Mouse (Mus musculus) lung, embryonic 16.5 days (tissue): ENCODE measurements around the gene Dcaf8. TPM values are rescaled to one million over a fixed set of nuclear protein-coding genes. Genes with fewer than 3 reads are reported as not detected.

ENCODE experiments used
- ATAC-seq: fragments of 200-750 bp; cut with Nextera tagmentation; 2 replicates; pipeline ENCODE4 v1.8.0; 2017; ENCODE audit warnings: low read depth, mild to moderate bottlenecking, moderate library complexity
- H3K27ac ChIP-seq: fragments of 300-500 bp; sonication (generic); 2 replicates; pipeline ENCODE4 v1.5.1; 2014; ENCODE audit warnings: mild to moderate bottlenecking, control low read depth, low read length
- H3K27me3 ChIP-seq: fragments of 300-500 bp; sonication (generic); 2 replicates; pipeline ENCODE4 v1.6.1; 2014; ENCODE audit warnings: low read depth, low read length, mixed read lengths; ENCODE audit not compliant: control insufficient read depth, insufficient read depth
- H3K36me3 ChIP-seq: fragments of 300-500 bp; sonication (generic); 2 replicates; pipeline ENCODE4 v1.6.1; 2014; ENCODE audit warnings: low read length; ENCODE audit not compliant: control insufficient read depth, insufficient read depth
- H3K4me1 ChIP-seq: fragments of 300-500 bp; sonication (generic); replicated peaks from 2 replicates; pipeline ENCODE4 v1.6.1; 2014; ENCODE audit warnings: low read length, mixed read lengths; ENCODE audit not compliant: control insufficient read depth, insufficient read depth
- H3K4me2 ChIP-seq: fragments of 300-500 bp; sonication (generic); 2 replicates; pipeline ENCODE4 v1.6.1; 2014; ENCODE audit warnings: low read depth, low read length, control low read depth
- H3K4me3 ChIP-seq: fragments of 300-500 bp; sonication (generic); 2 replicates; pipeline ENCODE4 v1.5.1; 2014; ENCODE audit warnings: mild to moderate bottlenecking, low read length, control low read depth
- H3K9ac ChIP-seq: fragments of 300-500 bp; sonication (generic); 2 replicates; pipeline ENCODE4 v1.6.1; 2014; ENCODE audit warnings: low read length, control low read depth
- H3K9me3 ChIP-seq: fragments of 300-500 bp; sonication (generic); 2 replicates; pipeline ENCODE4 v1.6.1; 2016; ENCODE audit warnings: low read length; ENCODE audit not compliant: control insufficient read depth
- WGBS: fragments of 180-500 bp; shearing (Covaris S2); extraction: QIAGEN DNeasy Blood & Tissue Kit; methylation state at CpG from one replicate; pipeline ENCODE4 v1.1.7; 2014; 5-methylcytosine and 5-hydroxymethylcytosine counted together
- polyA plus RNA-seq: library from polyadenylated mRNA; unstranded; fragments of >200 nt; fragmentation: Nextera tagmentation; extraction: Ambion mirVana; gene quantifications from 2 replicates; pipeline ENCODE4 v1.2.1, GENCODE M21; 2015

The Dcaf8 gene
- polyA plus RNA-seq, 1 experiment from 2014 or later, result 133 TPM

DNA sequence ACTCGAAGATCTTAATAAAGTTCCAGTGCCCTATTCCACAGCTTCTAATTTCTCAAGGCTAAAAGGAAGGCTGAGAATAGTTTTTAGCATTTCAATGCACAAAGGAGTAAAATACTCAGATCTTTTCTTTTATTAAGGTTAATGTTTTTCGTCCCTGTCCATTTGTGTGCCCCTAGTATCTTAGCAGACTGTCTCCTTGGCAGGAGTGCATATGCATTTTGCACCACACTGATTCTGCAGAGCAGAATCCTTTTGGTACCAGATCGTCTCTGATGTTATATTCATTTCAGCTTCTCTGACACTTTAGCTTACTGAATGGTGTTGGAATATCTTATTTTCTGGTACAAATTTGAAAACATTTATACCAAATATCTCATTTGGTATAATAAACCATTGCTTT lies 33.9 kb downstream of the Dcaf8 start:
- 88% methylated on average over 3 of the region's 3 CpGs for WGBS
- Histone ChIP-seq H3K36me3 (peaks cover 36% of the 10 kb centered on the region), H3K27ac (no peak overlapping the region), H3K4me1 (no peaks in the 10 kb centered on the region), H3K9me3 (no peaks in the 10 kb centered on the region), H3K4me3 (no peak overlapping the region), H3K4me2 (no peak overlapping the region), H3K9ac (no peak overlapping the region), H3K27me3 (no peaks in the 10 kb centered on the region)
- no peak for ATAC-seq

DNA sequence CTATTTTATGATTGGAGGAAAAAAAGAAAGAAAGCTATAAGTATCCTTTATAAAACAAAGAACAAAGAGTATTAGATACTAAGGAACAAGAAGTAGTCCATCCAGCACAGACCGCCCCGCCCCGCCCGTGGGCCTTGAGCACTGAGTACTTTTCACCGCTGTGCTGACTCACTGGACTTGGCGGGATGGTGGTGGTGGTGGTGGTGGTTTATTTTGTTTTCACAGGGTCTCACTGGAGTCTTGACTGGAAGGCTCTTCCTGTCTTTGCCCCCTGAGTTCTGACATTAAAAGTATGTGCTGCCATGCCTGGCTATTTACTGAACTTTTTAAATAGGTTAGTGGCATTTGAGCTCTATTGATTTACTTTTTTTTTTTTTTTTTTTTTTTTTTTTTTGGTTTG lies 35.2 kb downstream of the Dcaf8 start:
- H3K36me3 ChIP-seq, result peaks cover 46% of the 10 kb centered on the region
- no peaks in the 10 kb centered on the region for H3K9me3 ChIP-seq
- H3K27ac ChIP-seq, result no peak overlapping the region
- H3K4me2 ChIP-seq, result no peak overlapping the region
- ATAC-seq, result no peak
- no peak overlapping the region for H3K9ac ChIP-seq
- no peaks in the 10 kb centered on the region for H3K27me3 ChIP-seq
- no peaks in the 10 kb centered on the region for H3K4me1 ChIP-seq
- no peak overlapping the region for H3K4me3 ChIP-seq
- WGBS, result 91% methylated on average over 6 of the region's 6 CpGs

DNA sequence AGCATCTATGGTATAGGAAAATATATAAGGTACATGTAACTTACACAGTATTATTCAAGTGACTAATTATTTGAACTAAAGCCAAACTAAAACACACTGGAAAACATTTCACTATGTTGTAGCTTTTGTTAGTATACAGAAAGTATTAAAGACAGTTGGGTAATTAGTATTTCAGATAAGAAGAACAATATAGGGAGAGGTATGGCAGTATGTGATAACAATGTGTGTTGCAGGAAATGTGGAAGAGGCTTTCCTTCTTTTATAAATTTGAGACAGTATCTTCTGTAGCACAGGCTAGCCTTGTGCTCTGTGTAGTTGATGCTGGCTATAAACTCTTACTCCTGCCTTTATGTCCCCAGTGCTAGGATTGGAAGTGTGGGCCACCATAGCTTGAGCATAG lies 36.0 kb downstream of the Dcaf8 start:
- no peak overlapping the region for H3K4me3 ChIP-seq
- peaks cover 44% of the 10 kb centered on the region for H3K36me3 ChIP-seq

DNA sequence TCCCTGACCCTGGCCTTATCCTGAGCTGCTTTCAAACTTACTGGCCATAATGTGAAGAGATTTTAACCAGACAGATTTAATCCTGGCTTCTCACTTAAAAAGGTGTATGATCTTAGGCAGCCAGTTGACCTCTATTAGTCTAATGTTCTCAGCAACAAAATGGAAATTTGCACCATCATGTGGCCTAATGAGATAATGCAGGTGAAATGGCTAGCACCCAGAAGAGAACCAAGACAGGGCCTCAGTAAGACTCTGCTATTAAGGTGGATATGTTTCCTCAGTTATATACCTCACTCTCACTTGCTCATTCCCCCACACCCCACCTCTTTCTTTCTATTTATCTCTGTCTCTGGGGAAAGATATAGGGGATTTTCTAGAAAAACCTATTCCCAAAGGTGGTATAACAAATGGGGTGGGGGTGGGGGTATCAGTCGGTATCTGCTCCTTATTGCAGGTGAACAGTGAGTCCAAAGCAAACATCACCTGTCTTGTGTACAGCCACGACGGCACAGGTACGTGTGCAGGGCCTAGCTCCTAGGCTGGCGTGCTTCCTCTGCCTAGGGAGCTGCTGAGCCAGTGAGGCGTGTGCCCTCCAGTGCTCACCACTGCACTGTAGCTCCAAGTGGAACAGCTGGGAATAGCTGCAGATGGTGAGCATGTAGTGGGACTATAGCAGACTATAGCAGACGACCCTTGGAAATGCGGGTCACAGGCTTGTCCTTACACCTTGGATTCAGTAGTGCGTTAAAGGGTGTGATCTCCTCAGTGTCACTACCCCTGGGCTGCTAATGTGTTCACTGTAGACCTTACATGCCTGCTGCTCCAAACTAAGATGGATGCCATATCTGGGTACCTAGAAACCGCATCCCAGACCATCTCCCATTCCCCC lies 38.8 kb downstream of the Dcaf8 start:
- H3K9me3 ChIP-seq, result no peaks in the 10 kb centered on the region
- H3K27me3 ChIP-seq, result no peaks in the 10 kb centered on the region
- no peaks in the 10 kb centered on the region for H3K4me1 ChIP-seq
- H3K27ac ChIP-seq, result no peak overlapping the region
- 93% methylated on average over 10 of the region's 10 CpGs for WGBS
- H3K4me2 ChIP-seq, result no peak overlapping the region
- no peak for ATAC-seq
- peaks cover 38% of the 10 kb centered on the region for H3K36me3 ChIP-seq
- H3K4me3 ChIP-seq, result no peak overlapping the region
- no peak overlapping the region for H3K9ac ChIP-seq

More for the DNA sequence above, 36.0 kb downstream of the Dcaf8 start:
- no peaks in the 10 kb centered on the region for H3K4me1 ChIP-seq
- no peaks in the 10 kb centered on the region for H3K27me3 ChIP-seq
- no peaks in the 10 kb centered on the region for H3K9me3 ChIP-seq
- no peak overlapping the region for H3K9ac ChIP-seq
- no peak overlapping the region for H3K4me2 ChIP-seq
- ATAC-seq, result no peak
- H3K27ac ChIP-seq, result no peak overlapping the region

DNA sequence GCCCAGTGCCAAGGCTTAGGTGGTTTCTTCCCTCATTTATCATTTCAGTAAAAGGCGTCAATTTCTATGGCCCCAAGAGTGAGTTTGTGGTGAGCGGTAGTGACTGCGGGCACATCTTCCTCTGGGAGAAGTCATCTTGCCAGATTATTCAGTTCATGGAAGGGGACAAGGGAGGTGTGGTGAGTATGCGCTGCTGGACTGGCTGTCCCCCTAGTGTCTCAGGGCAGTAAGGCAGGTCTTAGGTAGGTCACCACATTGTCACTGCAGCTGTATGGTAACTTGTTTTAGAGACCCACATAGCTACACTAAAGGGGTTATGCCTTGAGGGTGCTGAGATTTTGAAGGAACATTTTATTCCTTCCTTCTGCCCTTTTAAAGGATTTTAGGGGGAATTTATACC lies 41.0 kb downstream of the Dcaf8 start:
- no peak overlapping the region for H3K9ac ChIP-seq
- 67% methylated on average over 4 of the region's 4 CpGs for WGBS
- H3K4me2 ChIP-seq, result no peak overlapping the region
- no peaks in the 10 kb centered on the region for H3K9me3 ChIP-seq
- no peaks in the 10 kb centered on the region for H3K4me1 ChIP-seq
- H3K27me3 ChIP-seq, result no peaks in the 10 kb centered on the region
- no peak overlapping the region for H3K4me3 ChIP-seq
- no peak overlapping the region for H3K27ac ChIP-seq
- peaks cover 42% of the 10 kb centered on the region for H3K36me3 ChIP-seq
- ATAC-seq, result no peak

DNA sequence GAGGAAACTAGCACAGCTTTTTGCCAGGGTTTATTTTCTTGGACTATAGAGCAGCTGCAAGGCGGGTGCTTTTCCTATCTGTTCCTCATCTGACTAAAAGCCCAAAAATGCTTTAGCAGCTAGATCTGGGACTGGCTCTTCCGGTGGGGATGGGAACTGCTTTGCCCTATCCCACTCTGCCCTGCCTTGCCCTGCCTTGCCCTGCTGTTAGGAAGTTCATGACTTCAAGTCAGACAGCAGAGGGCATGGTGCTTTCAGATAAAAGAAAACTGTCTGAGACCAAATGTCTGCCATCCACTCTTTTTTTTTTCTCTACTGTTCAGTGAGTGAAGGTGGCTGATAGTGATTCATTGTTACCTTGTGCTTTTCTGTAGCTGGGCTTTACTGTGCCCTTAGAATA lies 43.7 kb downstream of the Dcaf8 start:
- Histone ChIP-seq H3K36me3 (peaks cover 53% of the 10 kb centered on the region), H3K27me3 (no peaks in the 10 kb centered on the region), H3K4me2 (no peak overlapping the region), H3K9me3 (no peaks in the 10 kb centered on the region), H3K4me3 (no peak overlapping the region), H3K9ac (no peak overlapping the region), H3K27ac (no peak overlapping the region), H3K4me1 (no peaks in the 10 kb centered on the region)
- ATAC-seq, result no peak
- WGBS, result 80% methylated on average over 2 of the region's 2 CpGs

DNA sequence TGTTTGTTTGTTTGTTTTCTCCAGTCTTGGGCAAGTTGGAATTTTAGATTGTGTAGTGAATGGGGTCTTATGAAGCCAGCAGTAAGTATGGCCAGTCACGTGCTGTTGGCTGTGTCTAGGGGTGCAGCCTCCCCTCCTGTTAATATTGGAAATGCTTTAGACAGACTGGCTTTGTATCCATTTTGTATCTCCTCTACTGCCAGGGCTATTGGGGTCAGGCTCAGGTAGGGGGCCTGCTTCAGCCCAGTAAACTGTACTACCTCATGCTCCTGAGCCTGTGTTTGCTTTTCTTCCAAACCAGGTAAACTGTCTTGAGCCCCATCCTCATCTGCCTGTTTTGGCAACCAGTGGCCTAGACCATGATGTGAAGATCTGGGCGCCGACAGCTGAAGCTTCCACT lies 44.3 kb downstream of the Dcaf8 start:
- Histone ChIP-seq H3K27ac (no peak overlapping the region), H3K4me3 (no peak overlapping the region), H3K9ac (no peak overlapping the region), H3K9me3 (no peaks in the 10 kb centered on the region), H3K4me2 (no peak overlapping the region), H3K4me1 (no peaks in the 10 kb centered on the region), H3K36me3 (peaks cover 53% of the 10 kb centered on the region), H3K27me3 (no peaks in the 10 kb centered on the region)
- 91% methylated on average over 3 of the region's 3 CpGs for WGBS
- ATAC-seq, result no peak

DNA sequence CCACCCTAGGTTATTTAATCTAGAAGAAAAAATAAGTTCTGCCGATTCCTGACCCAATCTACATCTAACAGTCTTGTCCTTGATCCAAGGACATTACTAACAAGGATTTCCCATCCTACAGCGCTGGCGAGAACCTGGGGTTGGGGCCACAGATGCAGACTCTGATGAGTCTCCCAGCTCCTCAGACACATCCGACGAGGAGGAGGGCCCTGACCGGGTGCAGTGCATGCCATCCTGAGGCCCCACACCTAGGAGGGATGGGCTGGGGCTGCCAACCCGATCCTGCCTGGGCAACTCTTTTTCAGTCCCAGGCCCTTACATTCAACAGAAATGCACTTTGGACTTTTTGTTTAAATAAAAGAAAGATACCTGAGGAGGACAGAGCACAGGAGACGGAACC lies 46.6 kb downstream of the Dcaf8 start:
- WGBS, result 70% methylated on average over 8 of the region's 8 CpGs
- H3K27ac ChIP-seq, result no peak overlapping the region
- H3K9me3 ChIP-seq, result no peaks in the 10 kb centered on the region
- H3K27me3 ChIP-seq, result no peaks in the 10 kb centered on the region
- H3K9ac ChIP-seq, result no peak overlapping the region
- no peak for ATAC-seq
- no peaks in the 10 kb centered on the region; the same call in 1 of the 2 replicates for H3K4me1 ChIP-seq
- H3K4me3 ChIP-seq, result no peak overlapping the region
- H3K4me2 ChIP-seq, result no peak overlapping the region
- peaks cover 59% of the 10 kb centered on the region for H3K36me3 ChIP-seq

DNA sequence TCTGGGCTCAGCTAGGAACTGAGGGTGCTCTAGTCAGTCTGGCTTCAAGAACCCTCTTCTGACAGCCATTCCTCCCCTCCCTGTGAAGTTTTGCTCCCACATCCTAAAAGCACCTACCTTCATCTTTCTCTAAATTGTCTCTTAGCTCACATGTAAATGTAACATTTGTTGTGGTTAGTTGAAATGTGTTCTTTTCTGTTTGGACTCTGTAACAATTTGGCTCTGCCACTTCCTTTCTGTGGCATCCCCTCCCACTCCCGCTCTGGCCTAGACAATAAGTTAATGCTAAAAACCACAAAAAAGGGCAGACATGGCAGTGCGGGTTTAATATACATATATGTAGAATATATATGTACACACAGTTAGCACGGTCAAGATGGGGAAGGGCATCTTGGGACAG lies 49.3 kb downstream of the Dcaf8 start:
- Histone ChIP-seq H3K4me3 (no peak overlapping the region), H3K4me2 (no peak overlapping the region), H3K4me1 (peaks cover 18% of the 10 kb centered on the region), H3K36me3 (peaks cover 60% of the 10 kb centered on the region), H3K27me3 (no peaks in the 10 kb centered on the region), H3K9me3 (no peaks in the 10 kb centered on the region), H3K27ac (no peak overlapping the region), H3K9ac (no peak overlapping the region)
- ATAC-seq, result no peak
- WGBS, result 82% methylated on average over 3 of the region's 3 CpGs
